Mouse (Mus musculus): ENCODE measurements around the gene Kti12. TPM values are rescaled to one million over a fixed set of nuclear protein-coding genes. Genes with fewer than 3 reads are reported as not detected.

The Kti12 gene
- polyA plus RNA-seq, 1 experiment from 2014 or later: 74.7 TPM

DNA sequence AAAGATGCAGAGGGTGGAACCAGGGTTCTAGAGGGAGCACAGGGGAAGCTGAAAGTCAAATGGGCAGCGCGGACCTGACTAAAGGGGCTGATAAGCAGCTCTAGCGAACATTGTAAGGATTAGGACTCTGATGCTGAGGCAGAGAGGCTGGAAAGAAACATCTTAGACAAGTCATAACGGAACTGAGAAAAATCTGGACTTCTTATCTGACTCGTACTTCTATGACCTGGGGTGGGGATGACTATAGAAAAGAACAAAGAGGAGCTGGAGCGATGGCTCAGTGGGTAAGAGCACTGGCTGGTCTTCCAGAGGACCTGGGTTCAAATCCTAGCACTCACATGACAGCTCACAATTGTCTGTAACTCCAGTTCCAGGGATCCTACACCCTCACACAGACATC, 30.3 kb downstream of the Kti12 start:
- ATAC-seq: no peak
- Histone ChIP-seq H3K9me3 (replicated peaks) (no peaks in the 10 kb centered on the region), H3K9ac (no peak overlapping the region), H3K4me1 (peaks cover 15% of the 10 kb centered on the region), H3K36me3 (no peaks in the 10 kb centered on the region), H3K4me2 (no peak overlapping the region), H3K27ac (no peak overlapping the region), H3K27me3 (replicated peaks) (peaks cover 30% of the 10 kb centered on the region), H3K4me3 (no peak overlapping the region)
- WGBS (ENCODE audit: insufficient replicate concordance): 68% methylated on average over 6 of the region's 6 CpGs

DNA sequence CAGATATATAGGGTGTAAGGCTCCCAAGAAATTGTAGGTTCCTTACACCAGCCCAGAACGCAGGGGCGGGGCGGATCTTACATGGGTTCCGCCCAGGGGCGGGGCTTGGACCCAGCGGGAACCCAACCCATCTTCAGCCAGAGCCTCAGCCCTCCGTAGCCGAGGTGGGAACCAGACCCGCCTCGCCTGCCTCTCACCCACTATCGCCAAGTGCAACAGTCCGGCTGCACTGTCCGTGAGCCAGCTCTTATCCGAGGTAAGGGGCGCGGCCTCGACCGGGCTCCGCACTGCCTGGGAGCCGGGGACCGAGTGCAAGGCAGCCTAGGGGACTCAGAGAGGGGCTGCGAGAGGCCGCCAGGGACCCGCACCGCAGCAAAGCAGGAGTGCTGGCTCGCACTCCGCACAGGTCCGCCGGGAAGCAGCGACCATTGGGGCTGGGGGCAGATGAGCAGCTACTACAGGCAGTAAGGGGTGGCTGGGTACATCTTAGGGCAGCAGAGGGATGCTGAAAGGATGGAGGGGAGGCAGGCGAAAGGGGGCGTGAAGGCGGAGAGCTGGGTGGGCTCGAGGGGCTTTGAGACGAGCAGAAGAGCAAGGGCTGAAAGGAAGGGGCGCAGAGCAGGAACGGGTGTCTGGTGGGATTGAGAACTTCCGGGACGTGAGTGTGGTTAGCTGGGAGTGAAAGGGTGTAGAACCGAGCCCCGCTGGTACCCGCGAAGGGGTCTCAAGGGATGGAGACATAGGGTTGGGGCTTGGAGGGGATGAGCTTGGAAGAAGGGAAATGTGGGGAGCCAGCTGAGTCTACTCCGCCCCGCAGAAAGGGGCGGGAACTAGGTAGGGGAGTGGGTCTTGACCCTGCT, 31.6 kb downstream of the Kti12 start, which contains the start of gene Rab3b:
Rab3b (plus strand) TSS at position 101 of the 860 bp plus-strand sequence.
- ATAC-seq: peak; percentile 96
- Histone ChIP-seq H3K36me3 (no peaks in the 10 kb centered on the region), H3K27me3 (replicated peaks) (peaks cover 32% of the 10 kb centered on the region), H3K9ac (peak within 1 kb of the TSS; percentile 63), H3K4me2 (peak within 1 kb of the TSS; percentile 92), H3K4me3 (peak within 1 kb of the TSS; percentile 58), H3K9me3 (replicated peaks) (no peaks in the 10 kb centered on the region), H3K4me1 (peaks cover 15% of the 10 kb centered on the region), H3K27ac (no peak within 1 kb of the TSS)
- WGBS (ENCODE audit: insufficient replicate concordance): 3% methylated on average over 46 of the region's 46 CpGs

DNA sequence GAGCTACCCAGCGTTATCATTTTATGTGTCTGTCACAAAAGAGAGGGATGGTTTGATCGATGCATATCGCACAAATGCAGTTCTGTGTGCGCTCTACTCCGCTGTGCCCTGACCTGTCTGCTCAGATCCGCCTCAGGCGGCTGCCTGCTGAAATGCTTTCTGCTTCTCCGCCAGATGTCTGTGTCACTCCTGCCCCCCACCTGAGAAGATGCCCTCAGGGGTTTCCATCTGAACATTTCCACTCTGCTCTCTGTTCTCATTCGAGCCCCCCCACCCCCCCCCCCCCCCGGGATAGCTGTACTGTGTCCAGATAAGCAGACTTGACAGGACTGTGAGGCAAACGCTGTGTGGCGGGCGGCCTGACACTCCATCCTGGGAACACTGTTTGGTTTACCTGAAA, 36.2 kb downstream of the Kti12 start:
- Histone ChIP-seq H3K27ac (no peak overlapping the region), H3K4me2 (no peak overlapping the region), H3K36me3 (no peaks in the 10 kb centered on the region), H3K9ac (no peak overlapping the region), H3K4me3 (no peak overlapping the region), H3K4me1 (peaks cover 10% of the 10 kb centered on the region), H3K9me3 (replicated peaks) (no peaks in the 10 kb centered on the region), H3K27me3 (replicated peaks) (peaks cover 23% of the 10 kb centered on the region)
- ATAC-seq: no peak
- 56% methylated on average over 13 of the region's 13 CpGs for WGBS (ENCODE audit: insufficient replicate concordance)

DNA sequence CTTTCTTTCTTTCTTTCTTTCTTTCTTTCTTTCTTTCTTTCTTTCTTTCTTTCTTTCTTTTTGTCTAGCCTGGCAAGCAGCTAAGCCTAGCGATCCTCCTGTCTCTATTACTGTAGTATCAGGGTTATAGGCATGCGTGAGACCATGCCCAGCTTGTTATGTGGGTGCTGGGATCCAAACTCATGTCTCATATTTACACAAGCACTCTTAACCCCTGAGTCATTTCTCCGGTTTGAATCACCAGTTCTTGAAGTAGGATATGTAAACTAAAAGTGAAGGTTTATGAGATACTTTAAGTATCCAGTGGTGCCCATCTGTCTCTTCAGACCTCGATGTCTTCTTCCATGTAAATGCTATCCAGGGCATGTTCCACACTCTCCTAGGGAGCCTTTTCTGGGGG, 39.9 kb downstream of the Kti12 start:
- ATAC-seq: no peak
- 76% methylated on average over 4 of the region's 4 CpGs for WGBS (ENCODE audit: insufficient replicate concordance)
- no peaks in the 10 kb centered on the region for H3K9me3 ChIP-seq (replicated peaks)

DNA sequence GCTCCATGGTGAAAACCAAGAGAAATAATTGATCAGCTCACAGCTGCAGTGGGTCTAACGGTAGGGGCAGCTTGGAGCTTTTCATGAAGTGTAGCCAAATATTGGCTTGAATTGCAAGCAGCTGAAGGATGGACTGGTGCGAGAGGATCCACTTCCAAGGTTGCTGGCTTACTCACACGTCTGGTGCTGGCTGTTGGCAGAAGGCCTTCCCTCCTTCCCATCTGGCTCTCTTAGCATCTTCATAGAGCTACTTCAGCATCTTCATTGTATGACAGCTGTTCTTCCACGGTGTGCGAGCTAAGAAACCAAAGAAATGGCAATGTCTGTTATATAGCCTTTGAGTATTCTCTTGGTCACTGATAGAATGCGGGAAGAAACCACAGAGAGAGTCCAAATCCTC, 43.3 kb downstream of the Kti12 start:
- Histone ChIP-seq H3K9me3 (replicated peaks) (no peaks in the 10 kb centered on the region), H3K4me2 (no peak overlapping the region), H3K4me3 (no peak overlapping the region), H3K27me3 (replicated peaks) (no peaks in the 10 kb centered on the region), H3K4me1 (no peaks in the 10 kb centered on the region; the same call in 1 of the 2 replicates), H3K36me3 (no peaks in the 10 kb centered on the region), H3K9ac (no peak overlapping the region), H3K27ac (no peak overlapping the region)
- no peak for ATAC-seq
- 70% methylated on average over 6 of the region's 6 CpGs for WGBS (ENCODE audit: insufficient replicate concordance)

More for the DNA sequence above, 39.9 kb downstream of the Kti12 start:
- H3K4me1 ChIP-seq: no peaks in the 10 kb centered on the region
- 0 out of 2 replicates have a peak, but pooled peaks cover 4% of the 10 kb centered on the region for H3K27me3 ChIP-seq (replicated peaks)
- H3K36me3 ChIP-seq: no peaks in the 10 kb centered on the region
- H3K9ac ChIP-seq: no peak overlapping the region
- no peak overlapping the region for H3K27ac ChIP-seq
- H3K4me3 ChIP-seq: no peak overlapping the region
- no peak overlapping the region for H3K4me2 ChIP-seq

Other genes starting within 250 kb of the Kti12 start
- gene Cc2d1b, start 227.8 kb upstream of the Kti12 start, polyA plus RNA-seq (2016; fragmentation: Nextera tagmentation; extraction: Ambion mirVana): 18.9 and 20.2 TPM in 2 replicates
- 0.13 and 0.33 TPM in 2 replicates for gene 3110021N24Rik, start 128.1 kb upstream of the Kti12 start, polyA plus RNA-seq (2016; fragmentation: Nextera tagmentation; extraction: Ambion mirVana)
- gene Zfyve9, start 67.0 kb upstream of the Kti12 start, polyA plus RNA-seq (2016; fragmentation: Nextera tagmentation; extraction: Ambion mirVana): 0.89 and 0.91 TPM in 2 replicates
- gene Btf3l4, start 14.2 kb upstream of the Kti12 start, polyA plus RNA-seq (2016; fragmentation: Nextera tagmentation; extraction: Ambion mirVana): 67.0 and 73.8 TPM in 2 replicates
- gene Txndc12, start 13.2 kb upstream of the Kti12 start, polyA plus RNA-seq (2016; fragmentation: Nextera tagmentation; extraction: Ambion mirVana): 33.6 and 35.9 TPM in 2 replicates
- gene A730015C16Rik, start 834 bp downstream of the Kti12 start, polyA plus RNA-seq (2016; fragmentation: Nextera tagmentation; extraction: Ambion mirVana): 0.42 and 0.59 TPM in 2 replicates
- gene Rab3b, start 31.3 kb downstream of the Kti12 start, polyA plus RNA-seq (2016; fragmentation: Nextera tagmentation; extraction: Ambion mirVana): 3.5 and 4.0 TPM in 2 replicates
- gene Nrd1, start 152.9 kb downstream of the Kti12 start, polyA plus RNA-seq (2016; fragmentation: Nextera tagmentation; extraction: Ambion mirVana): 55.3 and 56.0 TPM in 2 replicates